Mouse (Mus musculus) liver, embryonic 11.5 days (tissue): ENCODE results near the gene Npepps. TPM values are rescaled to one million over a fixed set of nuclear protein-coding genes. Genes with fewer than 3 reads are reported as not detected.

Source experiments
- ATAC-seq: fragments of 200-750 bp; cut with Nextera tagmentation; replicated peaks from 2 replicates; pipeline ENCODE4 v1.8.0; 2017; ENCODE audit warnings: moderate number of reproducible peaks, mild to moderate bottlenecking, moderate TSS enrichment, moderate library complexity; ENCODE audit not compliant: low FRiP score
- DNase-seq: peaks from one replicate; pipeline ENCODE4 v3.0.0-alpha.2; 2017; ENCODE audit warnings: low spot score
- H3K27ac ChIP-seq: fragments of 300-500 bp; sonication (generic); 2 replicates; pipeline ENCODE4 v1.5.1; 2014; ENCODE audit warnings: mild to moderate bottlenecking, low read depth, low read length, control low read depth
- H3K27me3 ChIP-seq: fragments of 300-500 bp; sonication (generic); replicated peaks from 2 replicates; pipeline ENCODE4 v1.6.1; 2014; ENCODE audit warnings: low read length, mixed read lengths; ENCODE audit not compliant: control insufficient read depth, insufficient read depth
- H3K36me3 ChIP-seq: fragments of 300-500 bp; sonication (generic); 2 replicates; pipeline ENCODE4 v1.6.1; 2014; ENCODE audit warnings: mild to moderate bottlenecking, low read length, moderate library complexity, mixed read lengths; ENCODE audit not compliant: control insufficient read depth, insufficient read depth
- H3K4me1 ChIP-seq: fragments of 300-500 bp; sonication (generic); replicated peaks from 2 replicates; pipeline ENCODE4 v1.6.1; 2014; ENCODE audit warnings: low read length, mixed read lengths; ENCODE audit not compliant: control insufficient read depth, insufficient read depth
- H3K4me2 ChIP-seq: fragments of 300-500 bp; sonication (generic); 2 replicates; pipeline ENCODE4 v1.6.1; 2014; ENCODE audit warnings: mild to moderate bottlenecking, control low read depth, moderate library complexity
- H3K4me3 ChIP-seq: fragments of 300-500 bp; sonication (generic); 2 replicates; pipeline ENCODE4 v1.5.1; 2014; ENCODE audit warnings: low read depth, low read length, control low read depth
- H3K9ac ChIP-seq: fragments of 300-500 bp; sonication (generic); 2 replicates; pipeline ENCODE4 v1.6.1; 2014; ENCODE audit warnings: low read depth, low read length, control low read depth
- H3K9me3 ChIP-seq: fragments of 300-500 bp; sonication (generic); 2 replicates; pipeline ENCODE4 v1.6.1; 2016; ENCODE audit warnings: low read length, inconsistent platforms, mixed read lengths; ENCODE audit not compliant: control insufficient read depth
- WGBS: fragments of 180-500 bp; shearing (Covaris S2); extraction: QIAGEN DNeasy Blood & Tissue Kit; methylation state at CpG from one replicate; pipeline ENCODE4 v1.1.7; 2014; 5-methylcytosine and 5-hydroxymethylcytosine counted together
- polyA plus RNA-seq: library from polyadenylated mRNA; unstranded; fragments of >200 nt; fragmentation: Nextera tagmentation; extraction: Ambion mirVana; gene quantifications from 2 replicates; pipeline ENCODE4 v1.2.1, GENCODE M21; 2014

Gene Npepps
- polyA plus RNA-seq, 1 experiment from 2014 or later = 60.2 TPM

DNA sequence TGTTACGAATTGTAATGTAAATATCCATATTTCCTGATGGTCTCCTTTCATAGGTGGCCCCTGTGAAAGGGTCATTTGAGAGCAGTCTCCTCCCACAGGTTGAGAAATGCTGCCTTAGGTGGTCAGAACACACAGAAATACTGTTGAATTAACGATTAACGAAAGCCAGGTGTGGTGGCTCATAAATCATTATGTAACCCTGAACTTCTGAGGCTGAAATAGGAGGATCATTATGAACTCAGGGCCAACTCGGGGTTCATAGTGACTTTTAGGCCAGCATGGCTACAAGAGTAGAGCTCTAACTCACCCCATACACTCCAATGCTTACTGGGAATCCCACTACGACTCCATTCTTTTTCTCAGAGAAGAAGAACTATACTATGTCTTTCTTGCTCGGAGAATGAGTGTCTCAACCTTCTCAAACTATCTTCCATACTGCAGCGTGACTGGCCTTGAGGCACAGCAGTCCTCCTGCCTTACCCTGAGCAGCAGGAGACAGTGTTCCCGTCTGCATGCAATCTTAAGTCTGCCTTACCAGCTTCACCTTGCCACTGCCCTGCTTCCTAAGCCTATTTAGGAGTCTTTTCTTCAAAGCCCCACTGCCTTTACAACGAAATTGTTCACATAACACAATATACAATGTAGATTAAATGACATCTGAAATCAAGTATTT, 69.6 kb downstream of the Npepps start:
- Histone ChIP-seq H3K9ac (no peak overlapping the region), H3K27me3 (no peaks in the 10 kb centered on the region), H3K9me3 (no peaks in the 10 kb centered on the region), H3K36me3 (peaks cover 33% of the 10 kb centered on the region), H3K4me3 (no peak overlapping the region), H3K27ac (no peak overlapping the region), H3K4me2 (no peak overlapping the region), H3K4me1 (peaks cover 3% of the 10 kb centered on the region; the same call in 1 of the 2 replicates)
- 78% methylated on average over 9 of the region's 9 CpGs for WGBS
- DNase-seq (no peak), ATAC-seq (no peak)

DNA sequence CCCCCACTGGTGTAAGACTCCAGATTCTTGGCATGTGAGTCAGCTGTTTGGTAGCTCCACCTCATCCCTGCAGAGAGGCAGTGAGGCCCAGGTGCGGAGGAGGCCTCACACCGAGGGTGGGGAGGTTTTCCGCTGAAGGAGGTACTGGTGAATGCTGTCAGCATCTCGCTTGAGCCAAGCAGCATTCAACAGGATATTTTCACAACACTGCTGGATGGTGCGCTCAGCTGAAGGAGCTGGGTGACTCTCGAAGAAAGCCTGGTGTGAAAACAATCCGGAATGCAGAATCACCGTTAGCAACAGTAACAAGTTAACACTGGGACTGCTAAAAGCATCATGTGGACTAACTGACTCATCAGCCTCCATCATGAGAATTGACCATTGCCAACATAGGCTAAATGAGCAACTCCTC, 73.4 kb downstream of the Npepps start:
- ATAC-seq (no peak), DNase-seq (no peak)
- peaks cover 11% of the 10 kb centered on the region for H3K36me3 ChIP-seq
- H3K4me3 ChIP-seq = no peak overlapping the region
- no peaks in the 10 kb centered on the region for H3K9me3 ChIP-seq
- H3K27me3 ChIP-seq = no peaks in the 10 kb centered on the region
- H3K27ac ChIP-seq = no peak overlapping the region
- H3K9ac ChIP-seq = no peak overlapping the region
- WGBS = 80% methylated on average over 8 of the region's 8 CpGs
- H3K4me1 ChIP-seq = peaks cover 3% of the 10 kb centered on the region; the same call in 1 of the 2 replicates
- no peak overlapping the region for H3K4me2 ChIP-seq

DNA sequence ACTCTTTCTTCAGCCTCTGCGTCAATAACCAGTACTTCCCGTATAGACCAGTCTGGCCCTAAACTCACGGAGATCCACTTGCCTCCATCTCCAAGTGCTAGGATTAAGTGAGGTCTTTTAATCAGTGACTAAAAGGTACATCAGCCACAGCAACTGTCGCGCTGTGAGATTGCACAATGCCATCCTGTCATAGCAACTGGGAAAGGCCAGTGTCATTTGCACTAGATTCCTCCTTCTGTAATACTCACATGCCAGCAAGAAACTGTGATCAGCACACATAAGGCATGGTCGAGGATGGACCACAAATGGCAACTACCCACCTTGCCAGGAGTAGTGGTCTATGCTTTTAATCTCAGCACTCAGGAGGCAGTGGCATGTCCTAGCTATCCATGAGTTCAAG, 80.9 kb downstream of the Npepps start:
- peaks cover 4% of the 10 kb centered on the region; the same call in 1 of the 2 replicates for H3K36me3 ChIP-seq
- no peak overlapping the region for H3K9ac ChIP-seq
- ATAC-seq (no peak), DNase-seq (no peak)
- no peak overlapping the region for H3K27ac ChIP-seq
- H3K9me3 ChIP-seq = no peaks in the 10 kb centered on the region
- H3K4me1 ChIP-seq = no peaks in the 10 kb centered on the region
- 69% methylated on average over 6 of the region's 6 CpGs for WGBS
- H3K27me3 ChIP-seq = no peaks in the 10 kb centered on the region
- H3K4me3 ChIP-seq = no peak overlapping the region
- no peak overlapping the region for H3K4me2 ChIP-seq

DNA sequence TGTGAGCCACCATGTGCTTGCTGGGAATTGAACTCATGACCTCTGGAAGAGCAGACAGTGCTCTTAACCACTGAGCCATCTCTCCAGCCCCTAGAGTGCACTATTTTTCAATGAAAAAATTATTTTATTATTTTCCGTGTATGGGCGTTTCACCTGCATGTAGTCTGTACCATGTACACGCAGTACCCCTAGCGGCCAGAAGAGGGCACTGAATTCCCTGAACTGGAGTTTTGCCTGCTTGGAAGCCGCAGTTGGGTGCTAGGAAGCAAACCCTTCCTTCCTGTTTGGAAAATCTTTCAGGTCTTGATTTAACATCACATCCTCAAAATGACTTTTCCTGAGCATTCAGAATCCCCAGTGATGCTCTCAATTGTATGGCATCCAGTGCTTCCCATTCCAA, 81.8 kb downstream of the Npepps start:
- no peak overlapping the region for H3K4me3 ChIP-seq
- peaks cover 4% of the 10 kb centered on the region; the same call in 1 of the 2 replicates for H3K36me3 ChIP-seq
- no peaks in the 10 kb centered on the region for H3K9me3 ChIP-seq
- no peak overlapping the region for H3K4me2 ChIP-seq
- no peaks in the 10 kb centered on the region for H3K4me1 ChIP-seq
- no peak for ATAC-seq
- no peak for DNase-seq
- 12% methylated on average over 5 of the region's 5 CpGs for WGBS
- H3K9ac ChIP-seq = no peak overlapping the region
- H3K27me3 ChIP-seq = no peaks in the 10 kb centered on the region
- no peak overlapping the region for H3K27ac ChIP-seq

DNA sequence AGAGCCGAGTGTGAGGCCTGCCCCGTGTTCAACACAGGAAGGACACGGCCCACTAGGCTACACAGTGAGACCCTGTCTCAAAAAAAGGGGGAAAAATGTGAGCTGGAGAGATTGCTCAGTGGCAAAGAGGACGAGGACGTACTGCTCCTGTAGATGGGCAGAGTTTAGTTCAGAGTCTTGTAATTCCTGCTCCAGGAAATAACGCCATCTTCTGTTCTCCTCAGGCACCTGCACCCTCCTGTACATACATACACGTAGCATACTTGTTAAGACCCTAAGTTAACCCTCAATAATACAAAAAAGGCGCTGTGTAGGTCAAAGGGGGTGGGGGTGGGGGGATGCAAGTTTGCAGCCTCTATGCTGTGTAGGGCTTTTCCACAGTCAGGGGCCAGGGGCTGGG, 83.4 kb downstream of the Npepps start:
- Histone ChIP-seq H3K4me1 (no peaks in the 10 kb centered on the region), H3K4me2 (no peak overlapping the region), H3K36me3 (peaks cover 4% of the 10 kb centered on the region; the same call in 1 of the 2 replicates), H3K9me3 (no peaks in the 10 kb centered on the region), H3K27ac (no peak overlapping the region), H3K9ac (no peak overlapping the region), H3K4me3 (no peak overlapping the region), H3K27me3 (no peaks in the 10 kb centered on the region)
- WGBS = 75% methylated on average over 8 of the region's 8 CpGs
- ATAC-seq (no peak), DNase-seq (no peak)

DNA sequence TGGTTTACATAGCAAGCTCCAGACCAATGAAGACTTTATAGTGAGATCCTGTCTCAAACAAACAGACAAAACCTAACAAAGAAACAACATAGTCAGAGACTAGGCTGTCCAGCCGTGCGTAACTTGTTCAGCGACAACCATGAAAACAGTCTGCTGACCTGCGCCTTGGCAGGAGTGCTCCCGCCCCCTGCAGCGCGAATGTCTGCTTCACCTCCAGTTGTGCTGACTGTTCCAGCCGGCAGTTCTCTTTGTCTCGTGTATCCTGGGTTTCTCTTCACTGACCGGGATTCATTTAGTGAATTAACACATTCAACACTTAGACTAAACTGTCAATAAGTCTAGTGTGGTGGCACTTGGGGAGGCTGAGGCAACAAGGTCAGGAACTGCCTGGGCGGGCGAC, 83.9 kb downstream of the Npepps start:
- H3K4me2 ChIP-seq = no peak overlapping the region
- no peak overlapping the region for H3K9ac ChIP-seq
- 72% methylated on average over 12 of the region's 12 CpGs for WGBS
- DNase-seq = no peak
- no peak for ATAC-seq
- no peak overlapping the region for H3K4me3 ChIP-seq
- no peaks in the 10 kb centered on the region for H3K4me1 ChIP-seq
- no peaks in the 10 kb centered on the region for H3K27me3 ChIP-seq
- no peaks in the 10 kb centered on the region for H3K9me3 ChIP-seq
- H3K36me3 ChIP-seq = peaks cover 4% of the 10 kb centered on the region; the same call in 1 of the 2 replicates
- no peak overlapping the region for H3K27ac ChIP-seq

DNA sequence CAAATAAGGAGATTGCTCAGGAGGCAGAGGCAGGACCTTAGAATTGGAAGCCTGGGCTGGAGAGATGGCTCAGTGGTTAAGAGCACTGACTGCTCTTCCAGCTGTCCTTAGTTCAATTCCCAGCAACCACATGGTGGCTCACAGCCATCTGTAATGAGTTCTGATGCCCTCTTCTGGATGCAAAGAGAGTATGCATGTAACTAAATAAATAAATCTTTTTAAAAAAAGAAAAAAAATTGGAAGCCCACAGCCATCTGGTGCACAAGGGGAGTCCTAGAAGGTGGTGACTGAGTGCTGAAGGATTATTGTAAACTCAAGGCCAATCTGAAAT, 87.9 kb downstream of the Npepps start:
- ATAC-seq = no peak
- no peak for DNase-seq
- Histone ChIP-seq H3K36me3 (peaks cover 4% of the 10 kb centered on the region; the same call in 1 of the 2 replicates), H3K9ac (no peak overlapping the region), H3K27ac (no peak overlapping the region; the same call in 1 of the 2 replicates), H3K4me2 (no peak overlapping the region), H3K4me1 (peaks cover 9% of the 10 kb centered on the region), H3K4me3 (no peak overlapping the region), H3K27me3 (no peaks in the 10 kb centered on the region), H3K9me3 (no peaks in the 10 kb centered on the region)

DNA sequence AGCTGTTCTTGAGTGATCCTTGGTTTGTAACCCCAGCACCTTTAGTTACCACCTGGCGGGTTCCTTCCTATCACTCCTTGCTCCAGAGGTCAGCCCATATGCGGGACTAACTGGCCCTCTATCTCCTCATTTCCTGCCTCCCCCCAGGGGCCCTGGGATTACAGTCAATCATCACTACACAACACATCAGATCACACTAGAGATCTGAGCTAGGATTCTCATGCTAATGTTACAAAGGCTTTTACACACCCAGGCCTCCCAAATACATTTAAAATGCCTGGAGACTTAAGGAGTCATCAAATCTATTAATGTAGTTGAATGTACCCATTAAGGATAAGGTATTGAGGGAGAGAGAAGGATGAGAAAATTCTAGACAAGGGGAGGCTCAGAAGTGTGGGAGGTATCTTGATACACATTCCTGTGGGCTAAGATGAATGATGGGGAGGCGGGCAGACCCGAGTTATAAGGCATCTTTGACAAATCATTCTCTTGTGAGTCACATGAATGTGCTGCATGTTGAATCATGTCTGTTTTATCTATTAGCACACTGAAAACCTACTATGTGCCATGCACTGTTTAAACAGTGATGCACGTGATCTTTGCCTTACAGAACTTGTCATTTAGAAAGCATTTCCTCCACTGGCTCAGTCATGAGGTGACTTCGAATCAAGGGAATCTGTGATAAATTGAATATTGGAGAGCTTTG, 88.4 kb downstream of the Npepps start:
- 71% methylated on average over 6 of the region's 6 CpGs for WGBS

DNA sequence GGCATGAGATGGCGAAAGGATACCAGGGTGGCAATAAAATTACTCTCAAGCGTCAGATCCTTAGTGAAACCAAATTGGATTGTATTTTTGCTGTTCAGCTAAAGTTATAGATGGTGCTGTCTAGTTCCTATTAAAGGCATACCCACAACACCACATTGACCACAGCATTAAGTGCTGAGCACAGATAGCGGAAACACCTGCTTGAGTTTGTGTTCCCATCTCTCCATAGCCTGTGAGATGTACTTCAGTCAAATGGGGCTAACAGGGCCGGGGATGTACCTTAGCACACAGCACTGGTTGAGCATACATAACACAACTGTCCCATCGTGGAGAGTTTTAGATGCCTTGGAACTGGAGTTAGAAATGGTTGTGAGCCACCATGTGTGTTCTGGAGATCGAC, 89.4 kb downstream of the Npepps start:
- ATAC-seq = no peak
- 80% methylated on average over 6 of the region's 6 CpGs for WGBS
- Histone ChIP-seq H3K4me1 (peaks cover 11% of the 10 kb centered on the region), H3K36me3 (peaks cover 4% of the 10 kb centered on the region; the same call in 1 of the 2 replicates), H3K27ac (no peak overlapping the region), H3K9me3 (no peaks in the 10 kb centered on the region), H3K4me2 (no peak overlapping the region), H3K27me3 (no peaks in the 10 kb centered on the region), H3K4me3 (no peak overlapping the region), H3K9ac (no peak overlapping the region)
- no peak for DNase-seq

More for the DNA sequence above, 88.4 kb downstream of the Npepps start:
- no peak for ATAC-seq
- Histone ChIP-seq H3K4me1 (peaks cover 9% of the 10 kb centered on the region), H3K27ac (no peak overlapping the region; the same call in 1 of the 2 replicates), H3K36me3 (peaks cover 4% of the 10 kb centered on the region; the same call in 1 of the 2 replicates), H3K9me3 (no peaks in the 10 kb centered on the region), H3K27me3 (no peaks in the 10 kb centered on the region), H3K9ac (no peak overlapping the region), H3K4me2 (no peak overlapping the region), H3K4me3 (no peak overlapping the region)
- no peak for DNase-seq
